Mouse (Mus musculus) heart, embryonic 12.5 days (tissue): ENCODE measurements around the gene a. TPM values are rescaled to one million over a fixed set of nuclear protein-coding genes. Genes with fewer than 3 reads are reported as not detected.

Source experiments
- ATAC-seq: fragments of 200-750 bp; cut with Nextera tagmentation; 2 replicates; pipeline ENCODE4 v1.8.0; 2017; ENCODE audit warnings: moderate TSS enrichment, moderate library complexity; ENCODE audit not compliant: insufficient number of reproducible peaks, low FRiP score
- H3K27ac ChIP-seq: fragments of 300-500 bp; sonication (generic); 2 replicates; pipeline ENCODE4 v1.5.1; 2016; ENCODE audit warnings: mild to moderate bottlenecking, moderate library complexity; ENCODE audit not compliant: poor library complexity, severe bottlenecking
- H3K27me3 ChIP-seq: fragments of 300-500 bp; sonication (generic); replicated peaks from 2 replicates; pipeline ENCODE4 v1.6.1; 2016; ENCODE audit warnings: mild to moderate bottlenecking, moderate library complexity
- H3K36me3 ChIP-seq: fragments of 300-500 bp; sonication (generic); 2 replicates; pipeline ENCODE4 v1.6.1; 2016; ENCODE audit warnings: mild to moderate bottlenecking, moderate library complexity
- H3K4me1 ChIP-seq: fragments of 300-500 bp; sonication (generic); replicated peaks from 2 replicates; pipeline ENCODE4 v1.6.1; 2016; ENCODE audit warnings: mild to moderate bottlenecking
- H3K4me2 ChIP-seq: fragments of 300-500 bp; sonication (generic); 2 replicates; pipeline ENCODE4 v1.6.1; 2016; ENCODE audit warnings: mild to moderate bottlenecking, moderate library complexity
- H3K4me3 ChIP-seq: fragments of 300-500 bp; sonication (generic); 2 replicates; pipeline ENCODE4 v1.5.1; 2016; ENCODE audit warnings: mild to moderate bottlenecking
- H3K9ac ChIP-seq: fragments of 300-500 bp; sonication (generic); 2 replicates; pipeline ENCODE4 v1.6.1; 2016; ENCODE audit warnings: mild to moderate bottlenecking, moderate library complexity
- H3K9me3 ChIP-seq: fragments of 300-500 bp; sonication (generic); replicated peaks from 2 replicates; pipeline ENCODE4 v1.6.1; 2016; ENCODE audit warnings: mild to moderate bottlenecking, moderate library complexity
- WGBS: fragments of 180-500 bp; shearing (Covaris S2); methylation state at CpG from one replicate; pipeline ENCODE4 v1.1.7; 2016; 5-methylcytosine and 5-hydroxymethylcytosine counted together
- polyA plus RNA-seq: library from polyadenylated mRNA; unstranded; fragments of >200 nt; fragmentation: Nextera tagmentation; extraction: Ambion mirVana; gene quantifications from 2 replicates; pipeline ENCODE4 v1.2.1, GENCODE M21; 2016

The a gene
- polyA plus RNA-seq, 1 experiment from 2014 or later, result not detected

- Histone ChIP-seq H3K4me1 (peaks cover 14% of the 10 kb centered on the region), H3K4me3 (no peak overlapping the region), H3K27ac (no peak overlapping the region), H3K9me3 (no peaks in the 10 kb centered on the region), H3K27me3 (no peaks in the 10 kb centered on the region), H3K9ac (no peak overlapping the region), H3K4me2 (no peak overlapping the region), H3K36me3 (no peaks in the 10 kb centered on the region)
- ATAC-seq, result no peak
- WGBS, result 59% methylated on average over 3 of the region's 3 CpGs
Measured at GRCm38 (mm10) chr2:154763226-154763625, 28.0 kb upstream of the a start.

GRCm38 (mm10) chr2:154764828-154765497 lies 26.2 kb upstream of the a start:
- ATAC-seq, result peak; percentile 89
- 71% methylated on average over 9 of the region's 9 CpGs for WGBS

GRCm38 (mm10) chr2:154765554-154766008 lies 25.6 kb upstream of the a start:
- Histone ChIP-seq H3K4me1 (peaks cover 14% of the 10 kb centered on the region), H3K27ac (peak overlapping the region; percentile 11; the same call in 1 of the 2 replicates), H3K4me3 (no peak overlapping the region), H3K4me2 (no peak overlapping the region), H3K36me3 (no peaks in the 10 kb centered on the region), H3K27me3 (no peaks in the 10 kb centered on the region), H3K9me3 (no peaks in the 10 kb centered on the region), H3K9ac (no peak overlapping the region)
- no peak for ATAC-seq
- 81% methylated on average over 8 of the region's 8 CpGs for WGBS

More at GRCm38 (mm10) chr2:154764828-154765497, 26.2 kb upstream of the a start:
- no peak overlapping the region for H3K9ac ChIP-seq
- peaks cover 14% of the 10 kb centered on the region for H3K4me1 ChIP-seq
- 0 out of 2 replicates have a peak overlapping the region, but pooled peaks have one; percentile 11 for H3K27ac ChIP-seq
- H3K27me3 ChIP-seq, result no peaks in the 10 kb centered on the region
- H3K4me3 ChIP-seq, result no peak overlapping the region
- no peak overlapping the region for H3K4me2 ChIP-seq
- H3K9me3 ChIP-seq, result no peaks in the 10 kb centered on the region
- no peaks in the 10 kb centered on the region for H3K36me3 ChIP-seq

GRCm38 (mm10) chr2:154767051-154767450 lies 24.2 kb upstream of the a start:
- 83% methylated on average over 6 of the region's 6 CpGs for WGBS
- Histone ChIP-seq H3K4me1 (peaks cover 14% of the 10 kb centered on the region), H3K36me3 (no peaks in the 10 kb centered on the region), H3K9ac (no peak overlapping the region), H3K27ac (no peak overlapping the region), H3K9me3 (no peaks in the 10 kb centered on the region), H3K4me2 (no peak overlapping the region), H3K27me3 (no peaks in the 10 kb centered on the region), H3K4me3 (no peak overlapping the region)
- ATAC-seq, result no peak

- Histone ChIP-seq H3K4me1 (no peaks in the 10 kb centered on the region), H3K4me2 (no peak within 1 kb of the TSS), H3K27me3 (no peaks in the 10 kb centered on the region), H3K36me3 (no peaks in the 10 kb centered on the region), H3K4me3 (no peak within 1 kb of the TSS), H3K27ac (no peak within 1 kb of the TSS), H3K9me3 (peaks cover 4% of the 10 kb centered on the region; the same call in 1 of the 2 replicates), H3K9ac (no peak within 1 kb of the TSS)
- no peak for ATAC-seq
Measured at GRCm38 (mm10) chr2:154769930-154770329, 21.3 kb upstream of the a start, which contains the start of gene Gm14214. Gm14214 (minus strand) TSS chr2:154770030.

GRCm38 (mm10) chr2:154771604-154772003 lies 19.6 kb upstream of the a start:
- H3K9me3 ChIP-seq, result peaks cover 4% of the 10 kb centered on the region; the same call in 1 of the 2 replicates
- no peak overlapping the region for H3K4me2 ChIP-seq
- WGBS, result 84% methylated on average over 8 of the region's 8 CpGs
- no peak overlapping the region for H3K9ac ChIP-seq
- ATAC-seq, result no peak
- no peaks in the 10 kb centered on the region for H3K36me3 ChIP-seq
- H3K27me3 ChIP-seq, result no peaks in the 10 kb centered on the region
- no peak overlapping the region for H3K27ac ChIP-seq
- H3K4me3 ChIP-seq, result no peak overlapping the region
- H3K4me1 ChIP-seq, result peaks cover 6% of the 10 kb centered on the region; the same call in 1 of the 2 replicates

GRCm38 (mm10) chr2:154774032-154774431 lies 17.2 kb upstream of the a start:
- Histone ChIP-seq H3K36me3 (no peaks in the 10 kb centered on the region), H3K4me3 (no peak overlapping the region), H3K27me3 (no peaks in the 10 kb centered on the region), H3K4me2 (no peak overlapping the region), H3K9me3 (peaks cover 4% of the 10 kb centered on the region; the same call in 1 of the 2 replicates), H3K27ac (no peak overlapping the region), H3K9ac (no peak overlapping the region), H3K4me1 (peaks cover 7% of the 10 kb centered on the region; the same call in 1 of the 2 replicates)
- 85% methylated on average over 1 of the region's 1 CpGs for WGBS
- ATAC-seq, result no peak

GRCm38 (mm10) chr2:154776496-154776895 lies 14.7 kb upstream of the a start:
- H3K4me2 ChIP-seq, result no peak overlapping the region
- 46% methylated on average over 7 of the region's 7 CpGs for WGBS
- H3K9ac ChIP-seq, result no peak overlapping the region
- peaks cover 4% of the 10 kb centered on the region; the same call in 1 of the 2 replicates for H3K9me3 ChIP-seq
- no peaks in the 10 kb centered on the region for H3K27me3 ChIP-seq
- ATAC-seq, result no peak
- H3K27ac ChIP-seq, result no peak overlapping the region
- no peak overlapping the region for H3K4me3 ChIP-seq
- H3K36me3 ChIP-seq, result no peaks in the 10 kb centered on the region
- peaks cover 7% of the 10 kb centered on the region; the same call in 1 of the 2 replicates for H3K4me1 ChIP-seq

- WGBS, result 63% methylated on average over 3 of the region's 3 CpGs
- no peaks in the 10 kb centered on the region for H3K9me3 ChIP-seq
- no peak for ATAC-seq
- H3K4me3 ChIP-seq, result no peak overlapping the region
- no peak overlapping the region for H3K4me2 ChIP-seq
- no peak overlapping the region for H3K27ac ChIP-seq
- no peaks in the 10 kb centered on the region for H3K27me3 ChIP-seq
- no peak overlapping the region for H3K9ac ChIP-seq
- H3K36me3 ChIP-seq, result no peaks in the 10 kb centered on the region
- H3K4me1 ChIP-seq, result peaks cover 7% of the 10 kb centered on the region; the same call in 1 of the 2 replicates
Measured at GRCm38 (mm10) chr2:154779648-154780047, 11.6 kb upstream of the a start.

GRCm38 (mm10) chr2:154782361-154782760 lies 8.8 kb upstream of the a start:
- H3K27me3 ChIP-seq, result no peaks in the 10 kb centered on the region
- H3K9me3 ChIP-seq, result no peaks in the 10 kb centered on the region
- no peak overlapping the region for H3K4me3 ChIP-seq
- no peak overlapping the region for H3K4me2 ChIP-seq
- no peak overlapping the region for H3K27ac ChIP-seq
- H3K4me1 ChIP-seq, result peaks cover 6% of the 10 kb centered on the region; the same call in 1 of the 2 replicates
- H3K36me3 ChIP-seq, result no peaks in the 10 kb centered on the region
- H3K9ac ChIP-seq, result no peak overlapping the region
- no peak for ATAC-seq
- 70% methylated on average over 4 of the region's 4 CpGs for WGBS

- Histone ChIP-seq H3K4me1 (peaks cover 6% of the 10 kb centered on the region; the same call in 1 of the 2 replicates), H3K9ac (no peak overlapping the region), H3K27me3 (no peaks in the 10 kb centered on the region), H3K36me3 (no peaks in the 10 kb centered on the region), H3K27ac (no peak overlapping the region), H3K4me2 (no peak overlapping the region), H3K4me3 (no peak overlapping the region), H3K9me3 (no peaks in the 10 kb centered on the region)
- 78% methylated on average over 17 of the region's 17 CpGs for WGBS
- ATAC-seq, result no peak
Measured at GRCm38 (mm10) chr2:154782856-154783650, 8.1 kb upstream of the a start.
